Mouse (Mus musculus): ENCODE measurements around the gene Clip1.

GRCm38 (mm10) chr5:123599319-123599718 lies 85.1 kb downstream of the Clip1 start:
- TF ChIP-seq CTCF (IDR thresholded peaks at IDR 0.05; ENCODE audit: low read depth): no peak
- TF ChIP-seq EP300 (IDR thresholded peaks at IDR 0.05; ENCODE audit: low read depth): no peak
